Comparison of ENCODE assay signal across 22 mouse cellular contexts in genomic region chr9:77483559-77483958, GRCm38 (mm10).
DNase-seq lines count a peak whose midpoint lies in the region; ATAC-seq lines count a peak whose summit lies in the region.
"Had no signal": no experiment of that assay in that cellular context is flagged by ENCODE, and none has a peak within 500 bp of the region (broad histone marks: within the 10 kb centered on the region; RNA-seq: fewer than 3 reads in every experiment).

No protein-coding gene starts in this region.

- H3K27me3 ChIP-seq in forebrain, embryonic 11.5 days (ENCODE audit: control insufficient read depth, insufficient read depth, low read length) = no peaks in the 10 kb centered on the region
- H3K27me3 ChIP-seq in forebrain, embryonic 13.5 days = no peaks in the 10 kb centered on the region
- peaks cover 18% of the 10 kb centered on the region for H3K27me3 ChIP-seq in lung, embryonic 15.5 days
- no peaks in the 10 kb centered on the region for H3K27me3 ChIP-seq in midbrain, embryonic 15.5 days (replicated peaks)
- H3K27me3 ChIP-seq: embryonic facial prominence, embryonic 15.5 days; heart, embryonic 15.5 days; Patski had no signal

- no peak overlapping the region for H3K4me3 ChIP-seq in forebrain, embryonic 11.5 days (ENCODE audit: low read depth, low read length)
- no peak overlapping the region for H3K4me3 ChIP-seq in forebrain, embryonic 13.5 days
- H3K4me3 ChIP-seq in lung, embryonic 15.5 days = no peak overlapping the region
- H3K4me3 ChIP-seq in midbrain, embryonic 15.5 days = no peak overlapping the region
- H3K4me3 ChIP-seq: embryonic facial prominence, embryonic 15.5 days; gastrocnemius, adult 2 months; heart, embryonic 15.5 days had no signal

- H3K27ac ChIP-seq in forebrain, embryonic 11.5 days (ENCODE audit: low read depth, low read length) = no peak overlapping the region
- H3K27ac ChIP-seq in forebrain, embryonic 13.5 days = no peak overlapping the region
- no peak overlapping the region for H3K27ac ChIP-seq in lung, embryonic 15.5 days
- H3K27ac ChIP-seq in midbrain, embryonic 15.5 days = no peak overlapping the region
- H3K27ac ChIP-seq: embryonic facial prominence, embryonic 15.5 days; gastrocnemius, adult 2 months; hindbrain, embryonic 14.5 days; kidney, postnatal 0 days had no signal

- H3K9me3 ChIP-seq in forebrain, embryonic 11.5 days (ENCODE audit: control insufficient read depth, low read length) = no peaks in the 10 kb centered on the region
- H3K9me3 ChIP-seq in forebrain, embryonic 13.5 days (replicated peaks) = no peaks in the 10 kb centered on the region
- no peaks in the 10 kb centered on the region for H3K9me3 ChIP-seq in lung, embryonic 15.5 days
- H3K9me3 ChIP-seq in midbrain, embryonic 15.5 days = no peaks in the 10 kb centered on the region
- H3K9me3 ChIP-seq: embryonic facial prominence, embryonic 15.5 days; heart, embryonic 15.5 days had no signal

- peak; percentile 22 for DNase-seq in forebrain, embryonic 11.5 days (ENCODE audit: low spot score)
- DNase-seq in adrenal gland, postnatal 36 days = peak; percentile 46 to 48
- peak; percentile 60 for DNase-seq in lung, postnatal 36 days
- no peak for DNase-seq in spleen, adult 12 weeks (ENCODE audit: low spot score)
- no peak for DNase-seq in layer of hippocampus, adult 8-10 months (ENCODE audit: low spot score in 2 of 2)
- DNase-seq: cerebellum, adult 8-10 months; cerebellum, postnatal 36 days; gastrocnemius, adult 2 months; heart, postnatal 4 days; kidney, adult 2 months; layer of hippocampus, postnatal 36 days; thymus, adult 2 months had no signal

- no peaks in the 10 kb centered on the region for H3K36me3 ChIP-seq in forebrain, embryonic 11.5 days (ENCODE audit: control insufficient read depth, insufficient read depth, low read length)
- no peaks in the 10 kb centered on the region for H3K36me3 ChIP-seq in forebrain, embryonic 13.5 days (ENCODE audit: poor library complexity, severe bottlenecking)
- H3K36me3 ChIP-seq in lung, embryonic 15.5 days = no peaks in the 10 kb centered on the region
- no peaks in the 10 kb centered on the region for H3K36me3 ChIP-seq in midbrain, embryonic 15.5 days (replicated peaks)
- H3K36me3 ChIP-seq: embryonic facial prominence, embryonic 15.5 days; heart, embryonic 15.5 days had no signal

- H3K9ac ChIP-seq in forebrain, embryonic 11.5 days (ENCODE audit: low read length) = no peak overlapping the region
- H3K9ac ChIP-seq in forebrain, embryonic 13.5 days = no peak overlapping the region
- no peak overlapping the region for H3K9ac ChIP-seq in lung, embryonic 15.5 days
- no peak overlapping the region for H3K9ac ChIP-seq in midbrain, embryonic 15.5 days
- H3K9ac ChIP-seq: embryonic facial prominence, embryonic 15.5 days; heart, embryonic 15.5 days; hindbrain, embryonic 14.5 days had no signal

- ATAC-seq in forebrain, embryonic 11.5 days (replicated peaks; ENCODE audit: low FRiP score) = no peak
- no peak for ATAC-seq in forebrain, embryonic 13.5 days
- peak; percentile 85; the same call in 1 of the 2 replicates for ATAC-seq in lung, embryonic 15.5 days (ENCODE audit: borderline replicate concordance, extremely low read depth, low FRiP score, low TSS enrichment)
- no peak for ATAC-seq in midbrain, embryonic 15.5 days (replicated peaks)
- ATAC-seq: inflammation-experienced regulatory T-cells, adult 6 months; midbrain, embryonic 16.5 days; Patski had no signal

- WGBS in forebrain, embryonic 11.5 days = 98% methylated on average over 3 of the region's 3 CpGs
- 87% methylated on average over 3 of the region's 3 CpGs for WGBS in forebrain, embryonic 13.5 days
- 36% methylated on average over 3 of the region's 3 CpGs for WGBS in lung, embryonic 15.5 days
- 95% methylated on average over 3 of the region's 3 CpGs for WGBS in midbrain, embryonic 15.5 days

- peaks cover 24% of the 10 kb centered on the region for H3K4me1 ChIP-seq in forebrain, embryonic 11.5 days (replicated peaks; ENCODE audit: control insufficient read depth, insufficient read depth, low read length)
- H3K4me1 ChIP-seq in forebrain, embryonic 13.5 days = peaks cover 48% of the 10 kb centered on the region
- H3K4me1 ChIP-seq in lung, embryonic 15.5 days = peaks cover 46% of the 10 kb centered on the region
- peaks cover 18% of the 10 kb centered on the region for H3K4me1 ChIP-seq in midbrain, embryonic 15.5 days

- no peak overlapping the region for H3K4me2 ChIP-seq in forebrain, embryonic 11.5 days (ENCODE audit: low read depth, low read length, severe bottlenecking)
- H3K4me2 ChIP-seq in forebrain, embryonic 13.5 days = no peak overlapping the region
- H3K4me2 ChIP-seq in lung, embryonic 15.5 days = no peak overlapping the region
- no peak overlapping the region for H3K4me2 ChIP-seq in midbrain, embryonic 15.5 days
- H3K4me2 ChIP-seq: embryonic facial prominence, embryonic 15.5 days; heart, embryonic 15.5 days; hindbrain, embryonic 14.5 days had no signal

Comparison
In these comparisons a context has a peak if more than half of its experiments do, and no peak if none do; other contexts are left out.
1. DNase-seq: peak in forebrain, embryonic 11.5 days (single experiment), adrenal gland, postnatal 36 days (2 of 2) and lung, postnatal 36 days (single experiment); none in spleen, adult 12 weeks (single experiment) and layer of hippocampus, adult 8-10 months (0 of 2).